Mouse (Mus musculus) cerebellum, adult 2 months (tissue): ENCODE results near the gene Lamp2.

Source experiments
- CTCF ChIP-seq: fragments of 200-500 bp; IDR thresholded peaks from 2 replicates; pipeline ENCODE4 v1.5.1; 2011; ENCODE audit warnings: low read depth, mild to moderate bottlenecking, control low read depth, low read length, moderate library complexity, borderline replicate concordance; ENCODE audit not compliant: insufficient read depth
- POLR2A ChIP-seq: fragments of 200-500 bp; IDR thresholded peaks from 2 replicates; pipeline ENCODE4 v1.6.1; 2011; ENCODE audit warnings: low read length, control low read depth, borderline replicate concordance; ENCODE audit not compliant: insufficient read depth

DNA sequence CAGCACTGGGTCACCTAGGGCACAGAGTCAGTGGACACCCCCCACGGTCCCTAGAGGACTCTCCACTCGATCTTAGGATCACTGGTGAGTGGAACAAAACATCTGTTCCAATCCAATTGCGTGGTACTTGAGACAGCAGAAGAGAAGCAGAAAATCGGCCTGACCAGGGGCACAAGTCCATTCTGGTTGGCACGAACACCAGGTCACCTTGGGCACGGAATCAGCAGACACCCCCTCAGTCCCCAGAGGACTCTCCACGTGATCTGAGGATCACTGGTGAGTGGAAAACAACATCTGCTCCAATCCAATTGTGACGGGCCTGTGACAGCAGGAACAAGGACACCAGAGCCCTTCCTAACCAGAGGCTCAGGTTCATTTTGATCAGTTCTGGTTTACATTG, 94.2 kb downstream of the Lamp2 start:
- TF ChIP-seq CTCF (no peak), POLR2A (no peak)
